Mouse (Mus musculus) hindbrain, embryonic 10.5 days (tissue): ENCODE measurements at regions not wholly inside any gene's neighbourhood (a gene's known extent, or its start where the extent isn't known, plus 50 kb on each side); places are given as distances from the start of the nearest gene placed in this dataset.

Experiments
- DNase-seq: peaks from one replicate; pipeline ENCODE4 v3.0.0-alpha.2; 2017; ENCODE audit warnings: low spot score
- H3K27ac ChIP-seq: fragments of 300-500 bp; sonication (generic); 2 replicates; pipeline ENCODE4 v1.5.1; 2016; ENCODE audit warnings: mild to moderate bottlenecking, moderate library complexity
- H3K27me3 ChIP-seq: fragments of 300-500 bp; sonication (generic); 2 replicates; pipeline ENCODE4 v1.6.1; 2016; ENCODE audit warnings: mild to moderate bottlenecking; ENCODE audit not compliant: poor library complexity, insufficient read depth, severe bottlenecking
- H3K36me3 ChIP-seq: fragments of 300-500 bp; sonication (generic); 2 replicates; pipeline ENCODE4 v1.6.1; 2016; ENCODE audit warnings: mild to moderate bottlenecking, moderate library complexity
- H3K4me1 ChIP-seq: fragments of 300-500 bp; sonication (generic); replicated peaks from 2 replicates; pipeline ENCODE4 v1.6.1; 2016; ENCODE audit warnings: mild to moderate bottlenecking
- H3K4me3 ChIP-seq: fragments of 300-500 bp; sonication (generic); 2 replicates; pipeline ENCODE4 v1.5.1; 2016; ENCODE audit warnings: mild to moderate bottlenecking, moderate library complexity
- H3K9me3 ChIP-seq: fragments of 300-500 bp; sonication (generic); 2 replicates; pipeline ENCODE4 v1.6.1; 2016; ENCODE audit warnings: mild to moderate bottlenecking, moderate library complexity
- WGBS: fragments of 180-500 bp; shearing (Covaris S2); methylation state at CpG from one replicate; pipeline ENCODE4 v1.1.7; 2016; 5-methylcytosine and 5-hydroxymethylcytosine counted together

DNA sequence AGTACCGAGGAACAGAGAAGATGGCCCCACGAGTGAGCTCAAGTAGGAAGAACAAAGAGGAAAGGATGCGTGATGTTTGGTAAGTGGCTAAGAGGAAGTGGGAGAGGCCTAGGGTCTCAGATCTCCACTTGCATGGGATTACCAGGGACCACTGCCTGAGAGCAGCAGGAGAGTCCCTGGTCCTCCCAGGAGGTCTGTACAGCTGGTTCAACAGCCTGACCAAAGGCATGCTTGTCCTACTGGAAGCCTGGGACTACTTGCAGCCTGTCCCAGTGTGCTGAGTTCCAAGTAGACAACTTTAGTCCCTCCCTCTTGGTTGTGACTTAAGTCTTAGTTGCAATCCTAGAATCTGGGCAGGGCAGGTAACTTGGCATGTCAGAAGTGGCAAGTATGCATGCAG lies 437.5 kb upstream of the Mki67 start:
- WGBS, result 84% methylated on average over 3 of the region's 3 CpGs
- no peaks in the 10 kb centered on the region for H3K27me3 ChIP-seq

GRCm38 (mm10) chr7:136159136-136159535 lies 443.0 kb upstream of the Mki67 start:
- WGBS, result 36% methylated on average over 4 of the region's 4 CpGs
- no peaks in the 10 kb centered on the region for H3K9me3 ChIP-seq
- no peak overlapping the region for H3K27ac ChIP-seq
- no peaks in the 10 kb centered on the region for H3K36me3 ChIP-seq
- DNase-seq, result peak; percentile 40
- H3K4me3 ChIP-seq, result no peak overlapping the region
- no peaks in the 10 kb centered on the region for H3K27me3 ChIP-seq
- 0 out of 2 replicates have a peak, but pooled peaks cover 6% of the 10 kb centered on the region for H3K4me1 ChIP-seq

More for the DNA sequence above, 437.5 kb upstream of the Mki67 start:
- no peak for DNase-seq
- no peak overlapping the region for H3K4me3 ChIP-seq
- H3K4me1 ChIP-seq, result peaks cover 29% of the 10 kb centered on the region
- H3K27ac ChIP-seq, result peak overlapping the region; percentile 2; the same call in 1 of the 2 replicates
- H3K9me3 ChIP-seq, result no peaks in the 10 kb centered on the region
- H3K36me3 ChIP-seq, result no peaks in the 10 kb centered on the region

GRCm38 (mm10) chr7:136161526-136161925 lies 445.4 kb upstream of the Mki67 start:
- no peak for DNase-seq
- H3K4me3 ChIP-seq, result no peak overlapping the region
- no peaks in the 10 kb centered on the region for H3K36me3 ChIP-seq
- 0 out of 2 replicates have a peak, but pooled peaks cover 6% of the 10 kb centered on the region for H3K4me1 ChIP-seq
- H3K9me3 ChIP-seq, result no peaks in the 10 kb centered on the region
- 83% methylated on average over 2 of the region's 2 CpGs for WGBS
- H3K27ac ChIP-seq, result no peak overlapping the region
- no peaks in the 10 kb centered on the region for H3K27me3 ChIP-seq

GRCm38 (mm10) chr7:136164834-136165233 lies 448.7 kb upstream of the Mki67 start:
- Histone ChIP-seq H3K27ac (no peak overlapping the region), H3K27me3 (no peaks in the 10 kb centered on the region), H3K36me3 (no peaks in the 10 kb centered on the region), H3K4me1 (no peaks in the 10 kb centered on the region), H3K4me3 (no peak overlapping the region), H3K9me3 (no peaks in the 10 kb centered on the region)
- no peak for DNase-seq
- WGBS, result 93% methylated on average over 5 of the region's 5 CpGs

- Histone ChIP-seq H3K4me1 (no peaks in the 10 kb centered on the region), H3K36me3 (no peaks in the 10 kb centered on the region), H3K27me3 (no peaks in the 10 kb centered on the region), H3K27ac (no peak overlapping the region), H3K4me3 (no peak overlapping the region), H3K9me3 (no peaks in the 10 kb centered on the region)
- no peak for DNase-seq
- 72% methylated on average over 4 of the region's 4 CpGs for WGBS
Measured at GRCm38 (mm10) chr7:136169261-136169660, 453.1 kb upstream of the Mki67 start.

DNA sequence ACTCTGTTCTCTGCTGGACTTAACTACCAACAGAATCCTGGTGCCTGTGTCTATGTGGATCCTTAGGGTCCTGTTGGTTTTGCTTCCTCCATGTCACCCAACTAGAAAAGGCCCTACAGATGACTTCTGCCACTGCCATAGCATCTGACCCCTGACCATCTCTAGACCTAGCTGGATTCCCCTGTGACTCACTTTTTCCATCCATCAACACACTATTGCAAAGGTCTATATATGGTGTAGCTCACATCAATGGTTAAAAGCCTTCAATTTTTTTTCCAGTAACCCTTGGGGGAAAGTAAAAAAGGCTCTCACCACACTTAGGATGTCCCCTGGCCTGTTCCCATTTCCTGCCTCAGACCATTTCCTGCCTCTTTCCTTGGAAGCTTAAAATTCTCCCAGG lies 460.2 kb upstream of the Mki67 start:
- peaks cover 6% of the 10 kb centered on the region for H3K9me3 ChIP-seq
- H3K4me3 ChIP-seq, result no peak overlapping the region
- H3K4me1 ChIP-seq, result peaks cover 6% of the 10 kb centered on the region; the same call in 1 of the 2 replicates
- H3K27me3 ChIP-seq, result no peaks in the 10 kb centered on the region; the same call in 1 of the 2 replicates
- H3K27ac ChIP-seq, result no peak overlapping the region
- DNase-seq, result no peak
- H3K36me3 ChIP-seq, result no peaks in the 10 kb centered on the region

DNA sequence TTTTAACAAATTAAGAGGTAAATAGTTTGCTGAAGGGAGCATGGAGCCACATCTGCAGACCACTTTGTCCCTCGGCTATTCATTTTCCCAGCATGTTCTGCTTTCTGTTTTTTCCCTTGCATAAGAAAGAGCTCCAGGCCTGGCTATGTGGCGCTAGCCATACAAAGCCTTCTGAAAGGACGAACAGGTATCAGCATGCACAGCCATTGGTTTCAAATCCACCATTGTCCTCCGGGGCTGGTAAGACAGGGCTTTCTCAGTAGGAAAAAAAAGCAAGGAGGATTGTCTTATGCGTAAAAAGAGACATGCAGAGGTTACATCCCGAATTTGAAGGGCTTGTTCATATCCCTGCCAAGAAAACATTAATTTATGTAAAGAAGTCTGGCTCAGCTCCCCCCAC lies 464.8 kb upstream of the Mki67 start:
- H3K4me3 ChIP-seq, result no peak overlapping the region
- no peaks in the 10 kb centered on the region; the same call in 1 of the 2 replicates for H3K27me3 ChIP-seq
- no peak overlapping the region for H3K27ac ChIP-seq
- peaks cover 7% of the 10 kb centered on the region; the same call in 1 of the 2 replicates for H3K4me1 ChIP-seq
- no peak for DNase-seq
- peaks cover 6% of the 10 kb centered on the region for H3K9me3 ChIP-seq
- H3K36me3 ChIP-seq, result no peaks in the 10 kb centered on the region
- WGBS, result 51% methylated on average over 6 of the region's 6 CpGs

DNA sequence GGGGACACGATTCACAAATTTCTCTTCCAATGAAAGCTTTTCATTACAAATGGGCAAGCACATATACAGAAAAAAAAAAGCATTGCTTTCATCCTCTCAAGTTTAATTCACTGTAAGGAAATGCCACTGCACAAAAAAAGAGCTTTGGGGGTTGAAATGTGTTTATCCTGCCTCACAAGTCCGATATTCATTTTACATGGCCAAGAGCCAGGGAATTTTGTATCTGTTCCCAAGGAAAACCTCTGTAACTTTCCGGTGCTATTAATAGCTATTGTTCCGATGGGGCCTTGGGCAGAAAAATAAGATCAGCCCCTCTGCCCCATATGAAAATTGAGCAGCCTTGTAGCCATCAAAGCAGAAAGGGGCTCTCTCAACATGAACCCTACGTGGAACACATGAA lies 465.9 kb upstream of the Mki67 start:
- no peak overlapping the region for H3K4me3 ChIP-seq
- peaks cover 7% of the 10 kb centered on the region; the same call in 1 of the 2 replicates for H3K4me1 ChIP-seq
- peaks cover 6% of the 10 kb centered on the region for H3K9me3 ChIP-seq
- no peaks in the 10 kb centered on the region for H3K36me3 ChIP-seq
- H3K27ac ChIP-seq, result no peak overlapping the region
- 91% methylated on average over 5 of the region's 5 CpGs for WGBS
- no peaks in the 10 kb centered on the region; the same call in 1 of the 2 replicates for H3K27me3 ChIP-seq
- DNase-seq, result no peak

DNA sequence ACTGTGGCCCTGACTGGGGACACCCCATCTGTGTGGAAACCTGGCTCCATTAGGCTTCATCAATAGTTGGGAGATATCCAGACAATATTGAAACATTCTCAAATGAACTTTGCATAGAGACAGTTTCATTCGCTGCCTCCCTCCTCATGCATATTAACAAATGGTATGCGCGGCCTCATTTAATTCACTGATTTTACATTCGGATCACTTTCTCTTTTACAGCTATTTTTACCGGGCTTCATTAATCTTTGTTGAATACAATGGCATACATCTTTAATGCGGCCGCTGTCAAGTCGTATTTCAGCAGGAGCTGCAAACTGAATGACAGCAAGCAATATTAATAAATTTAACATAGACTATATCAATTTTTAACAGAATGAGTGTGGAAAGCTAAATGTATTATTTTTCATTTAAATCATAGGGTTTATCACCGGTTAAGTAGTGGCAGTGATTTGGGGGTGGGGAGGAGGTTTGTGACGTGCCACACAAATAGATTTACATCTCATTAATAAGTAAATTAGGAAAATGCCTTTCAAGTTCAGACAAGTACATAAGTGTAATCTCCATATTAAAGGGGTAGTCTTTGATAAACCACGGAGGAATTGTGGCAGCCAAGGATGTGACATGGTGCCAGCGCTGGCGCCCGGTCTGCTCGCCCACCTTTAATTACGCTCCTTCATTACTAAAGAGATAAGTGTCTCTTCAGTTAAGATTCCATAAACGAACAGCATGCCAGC lies 480.4 kb upstream of the Mki67 start:
- DNase-seq, result no peak
- 81% methylated on average over 17 of the region's 17 CpGs for WGBS
- Histone ChIP-seq H3K27me3 (no peaks in the 10 kb centered on the region), H3K27ac (no peak overlapping the region), H3K9me3 (no peaks in the 10 kb centered on the region), H3K36me3 (no peaks in the 10 kb centered on the region), H3K4me1 (no peaks in the 10 kb centered on the region), H3K4me3 (no peak overlapping the region)

- Histone ChIP-seq H3K9me3 (no peaks in the 10 kb centered on the region), H3K27ac (no peak overlapping the region), H3K4me1 (peaks cover 31% of the 10 kb centered on the region), H3K4me3 (no peak overlapping the region), H3K27me3 (peaks cover 37% of the 10 kb centered on the region), H3K36me3 (no peaks in the 10 kb centered on the region)
- 60% methylated on average over 12 of the region's 12 CpGs for WGBS
- no peak for DNase-seq
Measured at GRCm38 (mm10) chr7:136208879-136209278, 492.7 kb upstream of the Mki67 start.

GRCm38 (mm10) chr7:136209299-136210171 lies 493.4 kb upstream of the Mki67 start:
- peaks cover 37% of the 10 kb centered on the region for H3K4me1 ChIP-seq
- DNase-seq, result peak; percentile 48
- H3K4me3 ChIP-seq, result peak overlapping the region; percentile 46
- no peaks in the 10 kb centered on the region for H3K36me3 ChIP-seq
- no peaks in the 10 kb centered on the region for H3K9me3 ChIP-seq
- peak overlapping the region; percentile 89 for H3K27ac ChIP-seq
- H3K27me3 ChIP-seq, result peaks cover 37% of the 10 kb centered on the region
- WGBS, result 16% methylated on average over 31 of the region's 31 CpGs

DNA sequence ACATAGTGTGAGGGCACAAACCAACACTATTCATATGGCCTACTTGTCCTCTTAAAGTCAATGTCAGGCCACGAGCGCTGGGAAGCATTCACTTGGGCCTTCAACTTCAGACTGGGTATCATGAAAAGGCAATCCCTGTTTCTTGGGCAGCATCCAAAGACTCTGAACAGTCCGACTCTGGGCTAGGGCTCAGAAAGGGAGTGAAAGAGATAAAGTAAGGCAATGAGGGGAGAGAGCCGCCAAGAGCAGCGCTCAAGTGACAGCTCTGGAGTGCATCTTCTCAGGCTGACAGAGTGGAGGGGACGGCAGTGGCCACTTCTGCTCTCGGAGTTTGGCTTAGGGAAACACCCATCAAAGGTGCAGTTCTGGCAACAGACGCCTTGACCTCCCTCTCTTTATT lies 496.3 kb upstream of the Mki67 start:
- DNase-seq, result no peak
- 75% methylated on average over 8 of the region's 8 CpGs for WGBS

More for the DNA sequence above, 496.3 kb upstream of the Mki67 start:
- H3K4me3 ChIP-seq, result no peak overlapping the region
- peaks cover 48% of the 10 kb centered on the region for H3K4me1 ChIP-seq
- H3K36me3 ChIP-seq, result no peaks in the 10 kb centered on the region
- H3K27ac ChIP-seq, result no peak overlapping the region
- no peaks in the 10 kb centered on the region for H3K9me3 ChIP-seq
- peaks cover 49% of the 10 kb centered on the region for H3K27me3 ChIP-seq
